Mouse (Mus musculus) stomach, embryonic 15.5 days (tissue): Measurements from ENCODE around the gene Zdhhc1. TPM values are rescaled to one million over a fixed set of nuclear protein-coding genes. Genes with fewer than 3 reads are reported as not detected.

Experiments
- ATAC-seq: fragments of 200-750 bp; cut with Nextera tagmentation; 2 replicates; pipeline ENCODE4 v1.8.0; 2017; ENCODE audit warnings: low read depth, moderate number of reproducible peaks, moderate TSS enrichment; ENCODE audit not compliant: insufficient read depth, low FRiP score
- H3K27ac ChIP-seq: fragments of 300-500 bp; sonication (generic); 2 replicates; pipeline ENCODE4 v1.5.1; 2015; ENCODE audit warnings: mild to moderate bottlenecking, inconsistent platforms
- H3K27me3 ChIP-seq: fragments of 300-500 bp; sonication (generic); replicated peaks from 2 replicates; pipeline ENCODE4 v1.6.1; 2015; ENCODE audit warnings: inconsistent platforms
- H3K36me3 ChIP-seq: fragments of 300-500 bp; sonication (generic); 2 replicates; pipeline ENCODE4 v1.6.1; 2015; ENCODE audit warnings: inconsistent platforms
- H3K4me1 ChIP-seq: fragments of 300-500 bp; sonication (generic); 2 replicates; pipeline ENCODE4 v1.6.1; 2015; ENCODE audit warnings: inconsistent platforms
- H3K4me2 ChIP-seq: fragments of 300-500 bp; sonication (generic); 2 replicates; pipeline ENCODE4 v1.6.1; 2015; ENCODE audit warnings: mild to moderate bottlenecking, inconsistent platforms
- H3K4me3 ChIP-seq: fragments of 300-500 bp; sonication (generic); replicated peaks from 2 replicates; pipeline ENCODE4 v1.5.1; 2015; ENCODE audit warnings: inconsistent platforms
- H3K9ac ChIP-seq: fragments of 300-500 bp; sonication (generic); 2 replicates; pipeline ENCODE4 v1.6.1; 2015; ENCODE audit warnings: inconsistent platforms
- H3K9me3 ChIP-seq: fragments of 300-500 bp; sonication (generic); 2 replicates; pipeline ENCODE4 v1.6.1; 2016; ENCODE audit warnings: inconsistent platforms
- WGBS: fragments of 180-500 bp; shearing (Covaris S2); methylation state at CpG from one replicate; pipeline ENCODE4 v1.1.7; 2015; 5-methylcytosine and 5-hydroxymethylcytosine counted together
- polyA plus RNA-seq: library from polyadenylated mRNA; unstranded; fragments of >200 nt; fragmentation: Nextera tagmentation; extraction: Ambion mirVana; gene quantifications from 2 replicates; pipeline ENCODE4 v1.2.1, GENCODE M21; 2015

The Zdhhc1 gene
- polyA plus RNA-seq, 1 experiment from 2014 or later, result 32.2 TPM

- 45% methylated on average over 1 of the region's 1 CpGs for WGBS
Measured at GRCm38 (mm10) chr8:105489281-105489680, 7.4 kb downstream of the Zdhhc1 start.

GRCm38 (mm10) chr8:105488082-105488481 is 8.6 kb downstream of the Zdhhc1 start:
- Histone ChIP-seq H3K27me3 (no peaks in the 10 kb centered on the region), H3K4me2 (no peak overlapping the region), H3K36me3 (0 out of 2 replicates have a peak, but pooled peaks cover 1% of the 10 kb centered on the region), H3K4me1 (no peaks in the 10 kb centered on the region), H3K9ac (no peak overlapping the region), H3K27ac (no peak overlapping the region), H3K4me3 (no peak overlapping the region), H3K9me3 (no peaks in the 10 kb centered on the region)
- ATAC-seq, result no peak
- WGBS, result 71% methylated on average over 3 of the region's 3 CpGs

More at GRCm38 (mm10) chr8:105489281-105489680, 7.4 kb downstream of the Zdhhc1 start:
- no peaks in the 10 kb centered on the region for H3K36me3 ChIP-seq
- no peak overlapping the region for H3K4me3 ChIP-seq
- H3K4me2 ChIP-seq, result no peak overlapping the region
- H3K9ac ChIP-seq, result no peak overlapping the region
- H3K27ac ChIP-seq, result no peak overlapping the region
- no peaks in the 10 kb centered on the region for H3K9me3 ChIP-seq
- no peak for ATAC-seq
- H3K4me1 ChIP-seq, result no peaks in the 10 kb centered on the region
- no peaks in the 10 kb centered on the region for H3K27me3 ChIP-seq

DNA sequence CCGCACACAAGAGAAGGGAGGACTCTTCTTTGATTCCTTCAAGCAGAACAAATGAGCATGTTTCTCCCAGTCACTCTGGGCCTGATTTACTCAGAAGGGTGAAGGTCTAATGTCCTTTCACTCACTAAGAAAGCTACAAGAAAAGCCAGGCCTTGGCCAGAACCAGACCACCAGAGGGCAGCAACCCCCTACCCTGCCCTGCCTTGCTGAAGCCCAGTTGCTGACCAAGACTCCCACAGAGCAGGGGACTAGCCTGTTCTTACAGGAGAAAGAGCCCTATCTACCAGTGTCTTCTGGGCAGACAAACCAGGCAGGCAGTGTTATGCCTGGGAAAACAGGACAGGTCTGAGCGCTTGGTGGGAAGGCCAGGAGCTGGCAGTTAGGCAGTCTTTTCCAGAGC is 12.3 kb downstream of the Zdhhc1 start:
- H3K9ac ChIP-seq, result no peak overlapping the region
- H3K4me2 ChIP-seq, result no peak overlapping the region
- H3K9me3 ChIP-seq, result no peaks in the 10 kb centered on the region
- no peak overlapping the region for H3K4me3 ChIP-seq
- ATAC-seq, result no peak
- H3K4me1 ChIP-seq, result 0 out of 2 replicates have a peak, but pooled peaks cover 2% of the 10 kb centered on the region
- H3K36me3 ChIP-seq, result 0 out of 2 replicates have a peak, but pooled peaks cover 3% of the 10 kb centered on the region
- WGBS, result 37% methylated on average over 2 of the region's 2 CpGs
- no peaks in the 10 kb centered on the region for H3K27me3 ChIP-seq
- H3K27ac ChIP-seq, result no peak overlapping the region

DNA sequence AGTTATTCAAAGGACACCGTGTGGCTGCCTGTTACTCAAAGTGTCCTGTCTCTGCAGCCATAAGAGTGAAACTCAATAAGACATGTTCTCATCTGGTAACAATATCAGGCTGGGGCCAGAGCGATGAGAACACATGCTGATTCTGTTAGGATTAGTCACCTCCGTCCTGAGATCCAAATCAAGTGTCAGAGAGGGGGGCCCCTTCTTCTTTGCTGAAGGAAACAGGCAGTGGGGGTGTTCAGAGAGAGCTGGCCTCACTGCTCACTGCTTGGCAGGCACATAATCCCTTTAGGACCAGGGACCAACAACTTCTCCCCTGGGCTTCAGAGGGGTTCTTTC is 12.7 kb downstream of the Zdhhc1 start:
- no peak overlapping the region for H3K4me2 ChIP-seq
- WGBS, result 63% methylated on average over 3 of the region's 3 CpGs
- H3K4me3 ChIP-seq, result no peak overlapping the region
- no peaks in the 10 kb centered on the region for H3K9me3 ChIP-seq
- H3K4me1 ChIP-seq, result 0 out of 2 replicates have a peak, but pooled peaks cover 2% of the 10 kb centered on the region
- H3K27ac ChIP-seq, result no peak overlapping the region
- 0 out of 2 replicates have a peak, but pooled peaks cover 3% of the 10 kb centered on the region for H3K36me3 ChIP-seq
- H3K27me3 ChIP-seq, result no peaks in the 10 kb centered on the region
- no peak overlapping the region for H3K9ac ChIP-seq
- ATAC-seq, result no peak

GRCm38 (mm10) chr8:105483212-105484029 is 13.3 kb downstream of the Zdhhc1 start:
- Histone ChIP-seq H3K27me3 (no peaks in the 10 kb centered on the region), H3K4me3 (no peak overlapping the region), H3K27ac (no peak overlapping the region), H3K36me3 (0 out of 2 replicates have a peak, but pooled peaks cover 3% of the 10 kb centered on the region), H3K4me1 (0 out of 2 replicates have a peak, but pooled peaks cover 2% of the 10 kb centered on the region), H3K9me3 (no peaks in the 10 kb centered on the region), H3K4me2 (no peak overlapping the region), H3K9ac (no peak overlapping the region)
- 0 out of 2 replicates have a peak, but pooled peaks have one; percentile 26 for ATAC-seq
- 50% methylated on average over 14 of the region's 14 CpGs for WGBS

DNA sequence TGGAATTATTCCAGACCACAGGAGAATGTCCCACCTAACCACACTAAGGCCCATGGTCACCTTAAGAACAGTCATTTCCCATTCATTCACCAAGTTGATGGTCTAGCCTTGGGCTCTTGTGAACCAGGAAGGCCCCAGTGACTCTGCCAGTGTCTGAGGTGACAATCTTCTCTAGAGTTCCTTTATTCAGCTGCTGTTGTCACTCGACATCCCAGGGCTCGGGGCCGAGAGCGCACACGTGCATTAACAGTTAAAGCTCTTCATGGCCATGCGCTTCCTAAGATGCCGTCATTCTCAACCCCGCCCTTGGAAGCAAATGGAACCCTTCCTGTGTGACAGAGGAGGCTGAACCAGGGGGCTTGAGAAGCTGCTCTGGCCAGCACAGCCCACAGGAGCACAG is 14.6 kb downstream of the Zdhhc1 start:
- ATAC-seq, result no peak
- Histone ChIP-seq H3K27ac (no peak overlapping the region), H3K4me3 (no peak overlapping the region), H3K4me1 (0 out of 2 replicates have a peak, but pooled peaks cover 5% of the 10 kb centered on the region), H3K27me3 (no peaks in the 10 kb centered on the region), H3K4me2 (no peak overlapping the region), H3K9ac (no peak overlapping the region), H3K36me3 (0 out of 2 replicates have a peak, but pooled peaks cover 3% of the 10 kb centered on the region), H3K9me3 (no peaks in the 10 kb centered on the region)
- WGBS, result 85% methylated on average over 8 of the region's 8 CpGs

DNA sequence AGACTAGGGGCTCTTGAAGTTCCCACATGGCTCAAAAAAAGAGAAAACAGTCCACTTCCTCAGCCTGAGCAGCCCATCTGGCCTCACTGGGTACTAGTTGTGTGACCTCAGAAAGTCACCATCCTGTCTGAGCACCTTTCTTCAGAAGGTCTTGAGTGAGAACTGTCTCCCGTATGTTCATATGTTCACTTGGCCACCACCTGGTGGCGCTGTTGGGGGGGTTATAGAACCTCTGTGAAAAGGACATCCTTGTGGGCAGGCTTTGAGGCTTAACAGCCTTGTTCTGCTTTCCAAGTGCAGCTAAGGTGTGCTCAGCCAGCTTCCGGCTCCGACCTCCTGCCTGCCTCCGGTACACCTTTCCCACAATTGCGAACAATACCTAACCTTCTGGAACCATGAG is 15.2 kb downstream of the Zdhhc1 start:
- Histone ChIP-seq H3K9me3 (no peaks in the 10 kb centered on the region), H3K4me2 (no peak overlapping the region), H3K27ac (no peak overlapping the region), H3K27me3 (no peaks in the 10 kb centered on the region), H3K4me3 (no peak overlapping the region), H3K9ac (no peak overlapping the region), H3K36me3 (0 out of 2 replicates have a peak, but pooled peaks cover 3% of the 10 kb centered on the region), H3K4me1 (peaks cover 8% of the 10 kb centered on the region; the same call in 1 of the 2 replicates)
- WGBS, result 72% methylated on average over 6 of the region's 6 CpGs
- ATAC-seq, result no peak

- H3K4me2 ChIP-seq, result no peak overlapping the region
- WGBS, result 48% methylated on average over 2 of the region's 2 CpGs
- H3K9me3 ChIP-seq, result no peaks in the 10 kb centered on the region
- no peak for ATAC-seq
- H3K4me3 ChIP-seq, result no peak overlapping the region
- no peak overlapping the region for H3K27ac ChIP-seq
- no peak overlapping the region for H3K9ac ChIP-seq
- 0 out of 2 replicates have a peak, but pooled peaks cover 3% of the 10 kb centered on the region for H3K36me3 ChIP-seq
- H3K27me3 ChIP-seq, result no peaks in the 10 kb centered on the region
- peaks cover 8% of the 10 kb centered on the region; the same call in 1 of the 2 replicates for H3K4me1 ChIP-seq
Measured at GRCm38 (mm10) chr8:105481013-105481412, 15.7 kb downstream of the Zdhhc1 start.

DNA sequence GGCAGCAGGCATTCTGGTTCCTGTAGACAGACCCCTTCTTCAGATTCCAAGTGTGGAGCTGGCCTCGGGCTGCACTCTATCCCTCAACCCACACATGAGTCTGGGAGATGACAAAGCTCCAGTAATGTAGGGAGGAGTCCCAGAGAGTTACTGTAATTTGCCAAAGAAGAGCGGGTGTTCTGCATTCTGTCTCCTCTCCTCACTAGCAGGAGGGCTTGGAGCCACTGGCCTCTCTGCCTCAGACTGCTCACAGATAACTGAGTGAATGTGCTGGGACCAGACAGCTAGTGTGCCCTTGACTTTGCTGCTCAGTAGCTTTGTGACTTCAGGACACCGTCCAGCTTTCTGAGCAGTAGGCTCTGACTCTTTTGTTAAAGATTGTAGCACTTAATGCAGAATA is 18.9 kb downstream of the Zdhhc1 start:
- H3K4me1 ChIP-seq, result peaks cover 25% of the 10 kb centered on the region
- no peak overlapping the region for H3K4me3 ChIP-seq
- H3K27ac ChIP-seq, result no peak overlapping the region
- WGBS, result 67% methylated on average over 3 of the region's 3 CpGs
- peaks cover 4% of the 10 kb centered on the region; the same call in 1 of the 2 replicates for H3K36me3 ChIP-seq
- H3K4me2 ChIP-seq, result no peak overlapping the region
- ATAC-seq, result no peak
- no peaks in the 10 kb centered on the region for H3K27me3 ChIP-seq
- H3K9ac ChIP-seq, result no peak overlapping the region
- H3K9me3 ChIP-seq, result no peaks in the 10 kb centered on the region

DNA sequence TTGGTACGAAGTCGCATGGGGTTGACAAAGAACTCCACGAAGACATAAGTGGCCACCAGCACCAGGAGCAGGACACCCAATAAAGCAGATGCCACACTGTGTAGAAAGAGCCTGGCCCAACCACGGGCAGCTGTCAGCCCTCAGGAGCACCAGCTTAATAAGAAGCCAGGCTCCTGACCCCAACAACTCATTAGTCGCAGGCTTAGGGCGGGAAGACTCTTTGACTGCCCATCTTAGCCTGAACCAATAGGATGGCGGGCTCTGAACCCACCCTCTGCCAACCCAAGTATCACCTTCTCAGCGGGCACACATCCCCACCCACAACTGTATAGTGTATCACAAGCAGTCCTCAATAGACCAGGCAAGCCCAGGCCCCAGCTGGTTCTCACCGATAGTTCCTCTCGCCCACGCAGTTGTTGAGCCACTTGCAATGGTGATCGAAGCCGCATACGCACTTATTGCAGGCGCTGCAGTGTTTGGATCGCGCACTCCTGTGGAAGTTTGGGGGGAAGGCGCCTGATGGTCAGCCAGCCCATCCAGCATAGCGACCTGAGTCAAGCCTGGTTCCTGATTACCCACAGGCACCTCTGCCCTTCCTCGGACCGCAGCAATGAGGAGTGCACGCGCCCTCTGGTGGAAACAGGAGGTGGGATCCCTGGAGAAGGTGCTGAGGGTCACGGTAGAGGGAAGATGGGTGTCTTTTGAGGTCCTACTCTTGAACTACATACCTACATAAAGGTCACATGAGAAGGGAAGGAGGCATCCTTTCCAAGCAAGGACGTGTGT is 19.9 kb downstream of the Zdhhc1 start:
- Histone ChIP-seq H3K36me3 (peaks cover 4% of the 10 kb centered on the region; the same call in 1 of the 2 replicates), H3K4me3 (no peak overlapping the region), H3K27ac (no peak overlapping the region), H3K4me2 (no peak overlapping the region), H3K4me1 (peaks cover 25% of the 10 kb centered on the region), H3K27me3 (0 out of 2 replicates have a peak, but pooled peaks cover 2% of the 10 kb centered on the region), H3K9me3 (no peaks in the 10 kb centered on the region), H3K9ac (no peak overlapping the region)
- ATAC-seq, result no peak
- 46% methylated on average over 25 of the region's 25 CpGs for WGBS

DNA sequence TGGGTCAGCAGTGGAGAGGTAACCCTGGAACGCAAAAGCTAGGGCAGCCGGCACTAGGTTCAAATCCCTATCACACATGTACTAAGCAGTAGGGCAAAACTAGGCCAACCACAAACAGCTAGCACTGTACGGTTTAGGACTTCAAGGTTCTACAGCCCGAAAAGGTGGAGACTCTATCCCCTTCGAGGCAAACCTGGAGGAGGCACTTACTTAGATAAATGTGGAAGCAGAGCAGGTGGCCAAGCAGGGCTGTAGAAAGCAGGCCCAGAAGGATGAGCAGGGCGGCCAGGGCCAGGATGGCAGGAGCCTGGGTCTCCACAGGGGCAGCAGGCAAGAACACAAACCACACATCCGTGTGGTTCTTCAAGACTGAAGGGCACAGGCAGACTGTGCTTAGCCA is 20.5 kb downstream of the Zdhhc1 start:
- no peak overlapping the region for H3K4me3 ChIP-seq
- no peak overlapping the region for H3K9ac ChIP-seq
- WGBS, result 89% methylated on average over 7 of the region's 7 CpGs
- H3K4me1 ChIP-seq, result peaks cover 29% of the 10 kb centered on the region
- no peak overlapping the region for H3K27ac ChIP-seq
- 0 out of 2 replicates have a peak, but pooled peaks cover 2% of the 10 kb centered on the region for H3K27me3 ChIP-seq
- no peak overlapping the region for H3K4me2 ChIP-seq
- H3K9me3 ChIP-seq, result no peaks in the 10 kb centered on the region
- H3K36me3 ChIP-seq, result peaks cover 4% of the 10 kb centered on the region; the same call in 1 of the 2 replicates
- ATAC-seq, result no peak
